Mouse (Mus musculus) lung, postnatal 4 days (tissue): ENCODE results near the gene Csgalnact2.
A peak's percentile ranks its signal among the peaks of the same experiment; 100 is the strongest.

Experiments
- DNase-seq, 2 experiments: peaks; one replicate each; pipeline ENCODE4 v3.0.0; 2021

The Csgalnact2 gene

GRCm38 (mm10) chr6:118071416-118071815 is 67.5 kb downstream of the Csgalnact2 start:
- no peak for DNase-seq

GRCm38 (mm10) chr6:118071013-118071350 is 68.0 kb downstream of the Csgalnact2 start:
- DNase-seq = no peak

GRCm38 (mm10) chr6:118070321-118071012 is 68.5 kb downstream of the Csgalnact2 start:
- no peak for DNase-seq

- no peak for DNase-seq
Measured at GRCm38 (mm10) chr6:118067720-118068119, 71.2 kb downstream of the Csgalnact2 start.

GRCm38 (mm10) chr6:118066199-118067081 is 72.5 kb downstream of the Csgalnact2 start:
- peak; percentile 77 to 87 for DNase-seq

- DNase-seq = no peak
Measured at GRCm38 (mm10) chr6:118065837-118066198, 73.1 kb downstream of the Csgalnact2 start.

- DNase-seq = peak; percentile 70 to 78
Measured at GRCm38 (mm10) chr6:118064968-118065530, 73.9 kb downstream of the Csgalnact2 start.

GRCm38 (mm10) chr6:118063266-118063665 is 75.7 kb downstream of the Csgalnact2 start:
- DNase-seq = no peak

- DNase-seq = no peak
Measured at GRCm38 (mm10) chr6:118061266-118061665, 77.7 kb downstream of the Csgalnact2 start.
